Mouse (Mus musculus) limb, embryonic 13.5 days (tissue): ENCODE results near the gene Msl3l2. TPM values are rescaled to one million over a fixed set of nuclear protein-coding genes. Genes with fewer than 3 reads are reported as not detected.

ENCODE experiments used
- ATAC-seq: fragments of 200-750 bp; cut with Nextera tagmentation; 2 replicates; pipeline ENCODE4 v1.8.0; 2017; ENCODE audit warnings: low read depth, moderate number of reproducible peaks, moderate TSS enrichment; ENCODE audit not compliant: low FRiP score
- H3K27ac ChIP-seq: fragments of 300-500 bp; sonication (generic); 2 replicates; pipeline ENCODE4 v1.5.1; 2015; ENCODE audit warnings: inconsistent platforms, mild to moderate bottlenecking, moderate library complexity
- H3K27me3 ChIP-seq: fragments of 300-500 bp; sonication (generic); 2 replicates; pipeline ENCODE4 v1.6.1; 2015; ENCODE audit warnings: mild to moderate bottlenecking, inconsistent platforms
- H3K36me3 ChIP-seq: fragments of 300-500 bp; sonication (generic); 2 replicates; pipeline ENCODE4 v1.6.1; 2015; ENCODE audit warnings: inconsistent platforms, mild to moderate bottlenecking, moderate library complexity
- H3K4me1 ChIP-seq: fragments of 300-500 bp; sonication (generic); 2 replicates; pipeline ENCODE4 v1.6.1; 2015; ENCODE audit warnings: inconsistent platforms
- H3K4me2 ChIP-seq: fragments of 300-500 bp; sonication (generic); replicated peaks from 2 replicates; pipeline ENCODE4 v1.6.1; 2015; ENCODE audit warnings: inconsistent platforms, mild to moderate bottlenecking, moderate library complexity
- H3K4me3 ChIP-seq: fragments of 300-500 bp; sonication (generic); 2 replicates; pipeline ENCODE4 v1.5.1; 2015; ENCODE audit warnings: moderate library complexity, mild to moderate bottlenecking, inconsistent platforms
- H3K9ac ChIP-seq: fragments of 300-500 bp; sonication (generic); 2 replicates; pipeline ENCODE4 v1.6.1; 2015; ENCODE audit warnings: mild to moderate bottlenecking, inconsistent platforms
- H3K9me3 ChIP-seq: fragments of 300-500 bp; sonication (generic); 2 replicates; pipeline ENCODE4 v1.6.1; 2016; ENCODE audit warnings: inconsistent platforms
- WGBS: fragments of 180-500 bp; shearing (Covaris S2); methylation state at CpG from one replicate; pipeline ENCODE4 v1.1.7; 2015; 5-methylcytosine and 5-hydroxymethylcytosine counted together
- polyA plus RNA-seq: library from polyadenylated mRNA; unstranded; fragments of >200 nt; fragmentation: Nextera tagmentation; extraction: Ambion mirVana; gene quantifications from 2 replicates; pipeline ENCODE4 v1.2.1, GENCODE M21; 2015

Gene Msl3l2
- polyA plus RNA-seq = 7.3 and 7.6 TPM in 2 replicates

- no peaks in the 10 kb centered on the region for H3K36me3 ChIP-seq
- H3K9me3 ChIP-seq = no peaks in the 10 kb centered on the region
- peak within 1 kb of the TSS; percentile 55 for H3K4me2 ChIP-seq
- H3K27ac ChIP-seq = no peak within 1 kb of the TSS
- WGBS = 27% methylated on average over 18 of the region's 18 CpGs
- peaks cover 9% of the 10 kb centered on the region for H3K4me1 ChIP-seq
- ATAC-seq = peak; percentile 79; the same call in 1 of the 2 replicates
- H3K27me3 ChIP-seq = no peaks in the 10 kb centered on the region
- H3K9ac ChIP-seq = peak within 1 kb of the TSS; percentile 43; the same call in 1 of the 2 replicates
- peak within 1 kb of the TSS; percentile 34 for H3K4me3 ChIP-seq
Observed at GRCm38 (mm10) chr10:56106333-56106995, at the start of gene Msl3l2. TSS of gene Msl3l2 (plus strand) at chr10:56106917.

- H3K27me3 ChIP-seq = no peaks in the 10 kb centered on the region
- 66% methylated on average over 3 of the region's 3 CpGs for WGBS
Observed at GRCm38 (mm10) chr10:56058979-56059422, 47.7 kb upstream of the Msl3l2 start.

GRCm38 (mm10) chr10:56061238-56061830 is 45.4 kb upstream of the Msl3l2 start:
- no peak overlapping the region for H3K27ac ChIP-seq
- H3K36me3 ChIP-seq = no peaks in the 10 kb centered on the region
- H3K9me3 ChIP-seq = no peaks in the 10 kb centered on the region
- H3K27me3 ChIP-seq = no peaks in the 10 kb centered on the region
- H3K9ac ChIP-seq = no peak overlapping the region
- H3K4me3 ChIP-seq = no peak overlapping the region
- H3K4me1 ChIP-seq = no peaks in the 10 kb centered on the region
- no peak overlapping the region for H3K4me2 ChIP-seq
- WGBS = 80% methylated on average over 2 of the region's 2 CpGs
- ATAC-seq = no peak

More at GRCm38 (mm10) chr10:56058979-56059422, 47.7 kb upstream of the Msl3l2 start:
- Histone ChIP-seq H3K9me3 (no peaks in the 10 kb centered on the region), H3K36me3 (no peaks in the 10 kb centered on the region), H3K27ac (no peak overlapping the region), H3K4me2 (no peak overlapping the region), H3K4me3 (no peak overlapping the region), H3K9ac (no peak overlapping the region), H3K4me1 (no peaks in the 10 kb centered on the region)
- no peak for ATAC-seq

GRCm38 (mm10) chr10:56062746-56063145 is 44.0 kb upstream of the Msl3l2 start:
- no peak overlapping the region for H3K4me2 ChIP-seq

GRCm38 (mm10) chr10:56089714-56090113 is 17.0 kb upstream of the Msl3l2 start:
- H3K27me3 ChIP-seq = no peaks in the 10 kb centered on the region
- ATAC-seq = no peak
- H3K9ac ChIP-seq = no peak overlapping the region
- no peaks in the 10 kb centered on the region for H3K9me3 ChIP-seq
- 74% methylated on average over 4 of the region's 4 CpGs for WGBS
- no peak overlapping the region for H3K4me2 ChIP-seq
- H3K36me3 ChIP-seq = no peaks in the 10 kb centered on the region
- no peak overlapping the region for H3K4me3 ChIP-seq
- no peaks in the 10 kb centered on the region for H3K4me1 ChIP-seq
- no peak overlapping the region for H3K27ac ChIP-seq

More at GRCm38 (mm10) chr10:56062746-56063145, 44.0 kb upstream of the Msl3l2 start:
- no peak for ATAC-seq
- Histone ChIP-seq H3K27me3 (no peaks in the 10 kb centered on the region), H3K9ac (no peak overlapping the region), H3K4me3 (no peak overlapping the region), H3K4me1 (no peaks in the 10 kb centered on the region), H3K9me3 (no peaks in the 10 kb centered on the region), H3K27ac (no peak overlapping the region), H3K36me3 (no peaks in the 10 kb centered on the region)
- 88% methylated on average over 2 of the region's 2 CpGs for WGBS

- Histone ChIP-seq H3K36me3 (no peaks in the 10 kb centered on the region), H3K27me3 (no peaks in the 10 kb centered on the region), H3K4me1 (no peaks in the 10 kb centered on the region), H3K4me3 (no peak overlapping the region), H3K4me2 (no peak overlapping the region), H3K27ac (no peak overlapping the region), H3K9me3 (no peaks in the 10 kb centered on the region), H3K9ac (no peak overlapping the region)
- 61% methylated on average over 5 of the region's 5 CpGs for WGBS
- ATAC-seq = no peak
Observed at GRCm38 (mm10) chr10:56094586-56094985, 12.1 kb upstream of the Msl3l2 start.

- no peak overlapping the region for H3K27ac ChIP-seq
- no peaks in the 10 kb centered on the region for H3K27me3 ChIP-seq
- no peak overlapping the region for H3K4me3 ChIP-seq
- H3K9ac ChIP-seq = no peak overlapping the region
- no peaks in the 10 kb centered on the region for H3K4me1 ChIP-seq
- H3K4me2 ChIP-seq = no peak overlapping the region
- no peaks in the 10 kb centered on the region for H3K36me3 ChIP-seq
- H3K9me3 ChIP-seq = no peaks in the 10 kb centered on the region
- ATAC-seq = no peak
Observed at GRCm38 (mm10) chr10:56096757-56097156, 10.0 kb upstream of the Msl3l2 start.

- H3K36me3 ChIP-seq = no peaks in the 10 kb centered on the region
- H3K4me1 ChIP-seq = no peaks in the 10 kb centered on the region; the same call in 1 of the 2 replicates
Observed at GRCm38 (mm10) chr10:56099126-56099525, 7.6 kb upstream of the Msl3l2 start.

GRCm38 (mm10) chr10:56099641-56100310 is 6.9 kb upstream of the Msl3l2 start:
- no peak overlapping the region for H3K27ac ChIP-seq
- no peaks in the 10 kb centered on the region for H3K9me3 ChIP-seq
- no peak for ATAC-seq
- 77% methylated on average over 3 of the region's 3 CpGs for WGBS
- H3K4me1 ChIP-seq = no peaks in the 10 kb centered on the region; the same call in 1 of the 2 replicates
- H3K4me2 ChIP-seq = no peak overlapping the region
- no peak overlapping the region for H3K4me3 ChIP-seq
- no peak overlapping the region for H3K9ac ChIP-seq
- H3K36me3 ChIP-seq = no peaks in the 10 kb centered on the region
- no peaks in the 10 kb centered on the region for H3K27me3 ChIP-seq

More at GRCm38 (mm10) chr10:56099126-56099525, 7.6 kb upstream of the Msl3l2 start:
- Histone ChIP-seq H3K4me3 (no peak overlapping the region), H3K27me3 (no peaks in the 10 kb centered on the region), H3K27ac (no peak overlapping the region), H3K9ac (no peak overlapping the region), H3K9me3 (no peaks in the 10 kb centered on the region), H3K4me2 (no peak overlapping the region)
- ATAC-seq = no peak
- 73% methylated on average over 3 of the region's 3 CpGs for WGBS

GRCm38 (mm10) chr10:56106996-56107334 is 248 bp downstream of the Msl3l2 start:
- H3K9me3 ChIP-seq = no peaks in the 10 kb centered on the region
- 49% methylated on average over 1 of the region's 1 CpGs for WGBS
- H3K4me3 ChIP-seq = peak overlapping the region; percentile 34
- H3K4me2 ChIP-seq = peak overlapping the region; percentile 55
- H3K27ac ChIP-seq = no peak overlapping the region
- no peaks in the 10 kb centered on the region for H3K27me3 ChIP-seq
- H3K36me3 ChIP-seq = no peaks in the 10 kb centered on the region
- H3K9ac ChIP-seq = peak overlapping the region; percentile 43; the same call in 1 of the 2 replicates
- H3K4me1 ChIP-seq = peaks cover 9% of the 10 kb centered on the region
- ATAC-seq = peak; percentile 32; the same call in 1 of the 2 replicates

- Histone ChIP-seq H3K9me3 (no peaks in the 10 kb centered on the region), H3K27me3 (no peaks in the 10 kb centered on the region), H3K4me3 (peak overlapping the region; percentile 64), H3K4me1 (peaks cover 9% of the 10 kb centered on the region), H3K36me3 (no peaks in the 10 kb centered on the region), H3K4me2 (peak overlapping the region; percentile 94), H3K9ac (peak overlapping the region; percentile 82), H3K27ac (peak overlapping the region; percentile 81)
- peak; percentile 91 for ATAC-seq
- WGBS = under 1% methylated on average over 50 of the region's 50 CpGs
Observed at GRCm38 (mm10) chr10:56114951-56115635, 8.4 kb downstream of the Msl3l2 start.
